Mouse (Mus musculus) liver, embryonic 14.5 days (tissue): ENCODE results near the gene Rpl39. TPM values are rescaled to one million over a fixed set of nuclear protein-coding genes. Genes with fewer than 3 reads are reported as not detected.

Source experiments
- ATAC-seq: fragments of 200-750 bp; cut with Nextera tagmentation; 2 replicates; pipeline ENCODE4 v1.8.0; 2017; ENCODE audit warnings: moderate number of reproducible peaks, mild to moderate bottlenecking, moderate library complexity; ENCODE audit not compliant: insufficient read depth
- DNase-seq, 3 experiments: peaks; one replicate each; pipeline ENCODE4 v3.0.0-alpha.2; 2012 to 2013; ENCODE audit warnings: low read depth in 3 of 3, low spot score in 3 of 3
- H3K27ac ChIP-seq: fragments of 300-500 bp; sonication (generic); 2 replicates; pipeline ENCODE4 v1.5.1; 2014; ENCODE audit warnings: moderate library complexity, mild to moderate bottlenecking, control low read depth, inconsistent platforms
- H3K27me3 ChIP-seq: fragments of 300-500 bp; sonication (generic); 2 replicates; pipeline ENCODE4 v1.6.1; 2014; ENCODE audit warnings: mild to moderate bottlenecking, low read length, moderate library complexity; ENCODE audit not compliant: control insufficient read depth, insufficient read depth
- H3K36me3 ChIP-seq: fragments of 300-500 bp; sonication (generic); replicated peaks from 2 replicates; pipeline ENCODE4 v1.6.1; 2014; ENCODE audit warnings: low read depth; ENCODE audit not compliant: control insufficient read depth, insufficient read depth
- H3K4me1 ChIP-seq, 2 experiments: fragments of 200-500 bp in 1 of 2; fragments of 300-500 bp in 1 of 2; sonication (generic) in 1 of 2; replicated peaks; 2 replicates each; pipeline ENCODE4 v1.6.1; 2012 to 2014; ENCODE audit warnings: antibody characterized with exemption in 1 of 2, inconsistent platforms in 1 of 2, low read length in 1 of 2; ENCODE audit not compliant: control insufficient read depth in 2 of 2, insufficient read depth in 2 of 2
- H3K4me2 ChIP-seq: fragments of 300-500 bp; sonication (generic); 2 replicates; pipeline ENCODE4 v1.6.1; 2014; ENCODE audit warnings: low read depth, mild to moderate bottlenecking, control low read depth, moderate library complexity
- H3K4me3 ChIP-seq, 2 experiments: fragments of 200-500 bp in 1 of 2; fragments of 300-500 bp in 1 of 2; sonication (generic) in 1 of 2; 2 replicates each; pipeline ENCODE4 v1.5.1; 2012 to 2014; ENCODE audit warnings: low read depth in 2 of 2, low read length in 2 of 2, mild to moderate bottlenecking in 2 of 2, control low read depth in 1 of 2, inconsistent platforms in 1 of 2, moderate library complexity in 1 of 2; ENCODE audit not compliant: insufficient read depth in 1 of 2
- H3K9ac ChIP-seq: fragments of 300-500 bp; sonication (generic); replicated peaks from 2 replicates; pipeline ENCODE4 v1.6.1; 2014; ENCODE audit warnings: mild to moderate bottlenecking, control low read depth, moderate library complexity
- H3K9me3 ChIP-seq: fragments of 300-500 bp; sonication (generic); 2 replicates; pipeline ENCODE4 v1.6.1; 2016; ENCODE audit warnings: low read length, mixed read lengths; ENCODE audit not compliant: control insufficient read depth
- CTCF ChIP-seq: IDR thresholded peaks from 2 replicates; pipeline ENCODE4 v1.5.1; 2016; ENCODE audit warnings: antibody characterized with exemption, low read depth, control low read depth
- EP300 ChIP-seq: IDR thresholded peaks from 2 replicates; pipeline ENCODE4 v1.6.1; 2016; ENCODE audit warnings: antibody characterized with exemption, low read depth
- WGBS: fragments of 180-500 bp; shearing (Covaris S2); extraction: QIAGEN DNeasy Blood & Tissue Kit; methylation state at CpG from one replicate; pipeline ENCODE4 v1.1.7; 2014; ENCODE audit not compliant: insufficient replicate concordance; 5-methylcytosine and 5-hydroxymethylcytosine counted together
- polyA plus RNA-seq, 2 experiments: library from polyadenylated mRNA; depleted of rRNA in 1 of 2; stranded (reverse) in 1 of 2; unstranded in 1 of 2; fragments of >200 nt; fragmentation: Nextera tagmentation in 1 of 2; extraction: Ambion mirVana in 1 of 2; gene quantifications; 2 replicates each; pipeline versions ENCODE4 v1.2.1 to v1.2.3; 2012 to 2014

Gene Rpl39
- polyA plus RNA-seq, 2 experiments: 564 to 615 TPM

GRCm38 (mm10) chrX:37117085-37117484, 31.9 kb upstream of the Rpl39 start:
- H3K9me3 ChIP-seq: no peaks in the 10 kb centered on the region
- no peak overlapping the region for H3K9ac ChIP-seq
- H3K27me3 ChIP-seq: no peaks in the 10 kb centered on the region
- 28% methylated on average over 4 of the region's 5 CpGs for WGBS
- no peak for DNase-seq
- no peak overlapping the region for H3K27ac ChIP-seq
- H3K36me3 ChIP-seq: no peaks in the 10 kb centered on the region
- H3K4me3 ChIP-seq: no peak overlapping the region
- no peak for TF ChIP-seq EP300
- TF ChIP-seq CTCF: no peak
- H3K4me1 ChIP-seq: no peaks in the 10 kb centered on the region
- ATAC-seq: no peak
- H3K4me2 ChIP-seq: no peak overlapping the region

GRCm38 (mm10) chrX:37110881-37111193, 25.6 kb upstream of the Rpl39 start:
- no peak for ATAC-seq
- peak overlapping the region in 1 of 2 experiments; percentile 99; a peak in 2 of 4 replicates for H3K4me3 ChIP-seq

GRCm38 (mm10) chrX:37110193-37110880, 25.1 kb upstream of the Rpl39 start, which contains the start of gene Upf3b:
Gene Upf3b (minus strand): TSS chrX:37110322.
- DNase-seq: peak; percentile 92 to 95 (median 94)
- 9% methylated on average over 30 of the region's 30 CpGs for WGBS
- ATAC-seq: peak; percentile 98
- H3K27me3 ChIP-seq: no peaks in the 10 kb centered on the region
- H3K4me3 ChIP-seq: peak within 1 kb of the TSS; percentile 72 to 99
- H3K4me1 ChIP-seq: no peaks in the 10 kb centered on the region
- no peaks in the 10 kb centered on the region for H3K36me3 ChIP-seq
- peak within 1 kb of the TSS; percentile 80 for H3K4me2 ChIP-seq
- H3K27ac ChIP-seq: peak within 1 kb of the TSS; percentile 86
- peak within 1 kb of the TSS; percentile 79 for H3K9ac ChIP-seq
- TF ChIP-seq CTCF: no peak
- TF ChIP-seq EP300: peak; percentile 37; the same call in 1 of the 2 replicates
- no peaks in the 10 kb centered on the region for H3K9me3 ChIP-seq

More at GRCm38 (mm10) chrX:37110881-37111193, 25.6 kb upstream of the Rpl39 start:
- Histone ChIP-seq H3K27me3 (no peaks in the 10 kb centered on the region), H3K27ac (no peak overlapping the region), H3K36me3 (no peaks in the 10 kb centered on the region), H3K4me2 (peak overlapping the region; percentile 51), H3K4me1 (no peaks in the 10 kb centered on the region), H3K9ac (0 out of 2 replicates have a peak overlapping the region, but pooled peaks have one; percentile 34), H3K9me3 (no peaks in the 10 kb centered on the region)
- TF ChIP-seq CTCF (no peak), EP300 (no peak)
- DNase-seq: no peak
- 58% methylated on average over 4 of the region's 4 CpGs for WGBS

GRCm38 (mm10) chrX:37109526-37110192, 24.5 kb upstream of the Rpl39 start:
- TF ChIP-seq EP300 (no peak), CTCF (peak; percentile 19; the same call in 1 of the 2 replicates)
- no peak for DNase-seq
- Histone ChIP-seq H3K4me1 (no peaks in the 10 kb centered on the region), H3K27ac (peak overlapping the region; percentile 86), H3K4me2 (peak overlapping the region; percentile 80), H3K9ac (peak overlapping the region; percentile 79), H3K9me3 (no peaks in the 10 kb centered on the region), H3K36me3 (no peaks in the 10 kb centered on the region), H3K27me3 (no peaks in the 10 kb centered on the region), H3K4me3 (peak overlapping the region; percentile 72 to 99)
- peak; percentile 86 for ATAC-seq
- 11% methylated on average over 27 of the region's 27 CpGs for WGBS

- 60% methylated on average over 2 of the region's 2 CpGs for WGBS
- TF ChIP-seq EP300 (no peak), CTCF (peak; percentile 48)
- H3K4me1 ChIP-seq: no peaks in the 10 kb centered on the region
- H3K4me3 ChIP-seq: no peak overlapping the region
- no peak for ATAC-seq
- H3K36me3 ChIP-seq: peaks cover 6% of the 10 kb centered on the region; the same call in 1 of the 2 replicates
- H3K27ac ChIP-seq: no peak overlapping the region
- H3K9me3 ChIP-seq: no peaks in the 10 kb centered on the region
- H3K9ac ChIP-seq: no peak overlapping the region
- no peak for DNase-seq
- no peak overlapping the region for H3K4me2 ChIP-seq
- H3K27me3 ChIP-seq: no peaks in the 10 kb centered on the region
Observed at GRCm38 (mm10) chrX:37103826-37104225, 18.6 kb upstream of the Rpl39 start.
